Mouse (Mus musculus): ENCODE data around the gene Robo1.

DNA sequence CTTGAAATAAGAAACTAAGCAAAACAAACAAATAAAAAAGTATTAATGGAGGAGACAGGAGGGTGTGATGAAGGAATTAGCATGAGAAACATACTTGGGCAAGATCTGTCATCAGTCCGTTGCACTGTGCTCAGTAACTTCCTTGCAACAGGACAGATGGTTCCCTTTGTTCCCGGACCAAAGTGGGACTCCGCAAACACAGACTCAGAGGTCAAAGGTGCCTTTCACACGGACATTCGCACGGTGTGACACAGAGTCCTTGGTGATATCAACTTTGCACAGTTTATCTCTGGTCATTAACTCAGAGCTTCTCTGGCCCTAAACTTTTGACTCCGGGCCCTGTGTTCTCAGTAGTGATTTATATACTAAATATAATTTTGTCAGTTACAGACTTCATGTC is 730.4 kb downstream of the Robo1 start:
- TF ChIP-seq CTCF (IDR thresholded peaks at IDR 0.05; ENCODE audit: low read depth, low read length) (no peak), POLR2A (IDR thresholded peaks at IDR 0.05; ENCODE audit: borderline replicate concordance, low read depth, low read length) (no peak)
